Mouse (Mus musculus) neutrophil, adult 83 days (primary cell): Measurements from ENCODE around the gene Btg1. TPM values are rescaled to one million over a fixed set of nuclear protein-coding genes. Genes with fewer than 3 reads are reported as not detected.

ENCODE experiments used
- total RNA-seq, 2 experiments: library from RNA; stranded (reverse); gene quantifications; one replicate each; pipeline ENCODE4 v1.2.4; 2023

The Btg1 gene
- 100 to 1,000 TPM; 884 to 911 TPM for total RNA-seq

GRCm38 (mm10) chr10:96616709-96617116 lies at the start of gene Btg1:
Gene Btg1 (plus strand): TSS chr10:96617006.

